Mouse (Mus musculus) spleen, postnatal 4 days (tissue): ENCODE data around the gene Tprkb.
"Not testable (repeated sequence)": the region's sequence is repeated elsewhere in the genome, so short reads cannot be mapped to it uniquely, and the experiment has no call there.

Experiments used
- DNase-seq, 2 experiments: peaks; one replicate each; pipeline ENCODE4 v3.0.0; 2022; ENCODE audit warnings: low spot score in 2 of 2

The Tprkb gene

DNA sequence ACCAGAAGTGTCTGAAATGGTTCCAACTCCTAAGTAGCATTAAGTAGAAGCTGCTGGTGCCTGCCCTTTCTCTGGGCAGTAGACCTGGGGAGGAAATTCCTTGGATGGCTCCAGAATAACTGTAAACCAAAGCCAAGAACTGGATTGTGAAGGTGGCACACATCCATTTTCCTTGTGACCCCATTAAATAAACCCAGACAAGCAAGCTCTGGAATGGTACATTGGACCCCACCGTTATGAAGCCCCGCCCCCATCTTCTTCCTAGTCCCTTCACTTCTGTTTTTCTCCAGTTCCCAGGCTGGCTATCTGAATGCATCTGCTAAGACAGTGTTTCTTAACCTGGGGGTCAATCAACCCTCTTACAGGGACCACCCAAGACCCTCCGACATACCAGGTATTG lies at the start of gene Tprkb:
Gene Tprkb (plus strand): TSS at position 279 of the 400 bp plus-strand sequence.
- DNase-seq: no peak

DNA sequence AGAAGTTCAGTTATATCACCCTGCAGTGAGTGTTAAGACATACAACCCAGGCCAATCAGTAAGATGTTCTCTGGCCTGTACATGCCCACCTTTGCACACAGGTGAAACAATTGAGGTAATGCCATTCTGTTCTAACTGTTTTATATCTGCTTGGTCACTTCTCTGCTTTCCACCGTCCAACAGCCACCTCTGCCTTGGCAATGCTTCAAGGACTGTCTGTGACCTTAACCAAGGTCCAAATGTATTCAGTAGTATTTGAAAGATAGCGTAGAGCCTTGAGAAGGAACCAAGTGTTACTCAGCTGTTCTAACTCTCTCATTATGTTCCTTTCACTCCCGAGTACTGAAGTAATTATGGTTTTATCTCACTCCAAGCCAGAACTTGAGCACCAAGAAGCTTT lies 49.1 kb upstream of the Tprkb start:
- no peak for DNase-seq

DNA sequence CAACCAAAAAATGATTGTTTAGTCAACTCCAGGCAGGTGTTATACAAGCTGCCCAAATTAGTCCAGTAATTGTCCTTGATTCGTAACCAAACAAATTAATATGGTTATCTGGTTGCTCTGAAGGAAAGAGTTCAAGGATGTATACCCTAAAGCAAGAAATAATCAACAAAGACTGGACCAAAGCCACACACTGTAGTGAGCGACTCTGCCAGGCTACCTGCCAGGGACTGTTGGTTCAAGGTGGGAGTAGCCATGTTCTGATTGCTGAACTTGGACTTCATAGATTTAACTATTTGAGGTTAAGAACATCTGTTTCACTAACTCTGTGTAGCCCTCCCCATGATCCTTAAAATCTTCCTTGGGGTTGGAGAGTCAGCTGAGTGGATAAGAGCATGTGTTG lies 48.5 kb upstream of the Tprkb start:
- DNase-seq: no peak

DNA sequence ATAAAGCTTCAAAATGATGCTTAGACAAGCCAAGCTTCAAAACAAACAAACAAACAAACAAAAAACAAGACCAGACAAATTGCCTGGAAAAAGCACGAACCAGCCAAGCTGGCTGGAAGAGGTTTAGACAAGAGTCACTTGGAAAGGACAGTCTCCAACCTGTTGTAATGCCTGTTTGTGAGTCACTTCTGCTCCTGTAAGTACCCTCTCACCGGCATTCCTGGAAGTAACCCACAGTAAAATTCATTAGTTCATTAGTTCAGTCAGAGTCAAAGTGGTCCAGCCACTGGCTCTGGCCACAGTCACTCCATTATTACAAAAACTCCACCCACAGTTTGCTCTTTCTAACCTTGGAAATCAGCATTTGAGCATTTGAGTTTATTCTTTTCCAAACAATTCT lies 47.8 kb upstream of the Tprkb start:
- DNase-seq: no peak

DNA sequence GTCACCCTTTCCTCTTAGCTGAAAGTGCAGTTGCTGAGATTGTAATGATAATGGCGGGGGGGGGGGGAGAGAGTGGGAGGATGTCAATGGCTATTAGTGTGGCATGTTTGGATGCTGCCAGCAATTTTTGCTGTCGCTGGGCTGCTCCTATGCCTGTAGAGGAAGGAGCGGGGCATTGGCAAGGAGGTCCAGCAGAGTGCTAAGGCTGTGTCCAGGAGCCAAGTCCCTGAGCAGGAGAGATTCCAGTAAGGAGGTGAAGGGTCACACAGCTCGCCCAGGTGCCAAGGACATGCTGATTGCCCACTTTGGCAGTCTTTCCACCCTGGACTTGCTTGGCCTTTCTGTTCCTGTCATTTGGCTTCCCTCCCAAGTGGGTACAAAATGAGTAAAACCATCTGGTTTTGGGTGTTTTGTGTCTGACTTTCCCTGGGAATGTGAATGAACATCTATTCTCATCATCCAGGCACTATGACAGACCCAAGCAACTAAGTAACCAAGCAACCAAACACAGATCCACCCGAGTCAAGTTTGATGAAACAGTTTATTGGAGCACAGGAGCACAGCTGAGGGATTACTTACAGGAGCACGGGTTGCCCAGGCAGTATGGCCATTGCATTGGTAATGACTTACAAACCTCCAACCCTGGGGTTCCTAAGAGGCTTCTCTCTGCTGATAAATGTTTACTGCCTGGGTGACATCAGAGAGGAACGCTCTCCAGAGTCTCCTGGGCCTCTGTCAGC lies 46.6 kb upstream of the Tprkb start:
- DNase-seq: not testable (repeated sequence)

DNA sequence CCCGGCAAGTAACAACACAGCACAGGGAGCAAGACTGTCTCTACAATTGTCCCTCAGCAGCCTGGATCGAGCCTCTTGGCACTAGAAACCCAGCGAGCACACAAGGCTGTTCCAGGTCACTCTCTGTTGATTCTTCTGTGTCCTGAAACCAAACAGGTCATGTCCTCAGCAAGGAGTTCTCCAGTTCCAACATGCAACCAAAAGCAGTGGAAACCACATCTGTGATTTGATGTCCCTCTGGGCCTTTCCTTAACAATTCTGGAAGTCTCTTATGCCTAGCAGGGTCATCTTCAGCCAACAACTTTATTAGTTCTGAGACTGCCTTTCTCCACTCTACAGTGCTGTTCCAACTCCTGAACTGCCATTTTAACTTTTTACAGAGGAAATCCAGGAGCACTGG lies 45.5 kb upstream of the Tprkb start:
- not testable (repeated sequence) for DNase-seq

DNA sequence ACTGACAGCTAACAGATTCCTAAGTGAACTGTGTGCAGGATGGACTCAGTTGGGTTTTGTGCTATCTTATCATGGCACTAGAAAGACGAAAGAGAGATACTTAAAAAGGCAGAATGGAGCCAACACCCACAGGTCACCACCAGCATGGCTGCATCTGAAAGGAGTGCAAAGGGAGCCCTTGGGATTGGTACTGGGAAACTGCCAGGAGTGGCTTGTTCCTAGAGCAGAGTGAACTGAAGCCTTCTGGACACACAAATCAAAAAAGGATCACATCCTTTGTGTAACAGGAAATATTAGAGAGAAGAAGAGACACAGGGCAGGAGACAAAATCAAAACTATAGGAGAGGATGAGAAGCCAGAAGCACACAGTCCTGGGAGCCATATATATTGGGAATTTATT lies 44.7 kb upstream of the Tprkb start:
- not testable (repeated sequence) for DNase-seq

DNA sequence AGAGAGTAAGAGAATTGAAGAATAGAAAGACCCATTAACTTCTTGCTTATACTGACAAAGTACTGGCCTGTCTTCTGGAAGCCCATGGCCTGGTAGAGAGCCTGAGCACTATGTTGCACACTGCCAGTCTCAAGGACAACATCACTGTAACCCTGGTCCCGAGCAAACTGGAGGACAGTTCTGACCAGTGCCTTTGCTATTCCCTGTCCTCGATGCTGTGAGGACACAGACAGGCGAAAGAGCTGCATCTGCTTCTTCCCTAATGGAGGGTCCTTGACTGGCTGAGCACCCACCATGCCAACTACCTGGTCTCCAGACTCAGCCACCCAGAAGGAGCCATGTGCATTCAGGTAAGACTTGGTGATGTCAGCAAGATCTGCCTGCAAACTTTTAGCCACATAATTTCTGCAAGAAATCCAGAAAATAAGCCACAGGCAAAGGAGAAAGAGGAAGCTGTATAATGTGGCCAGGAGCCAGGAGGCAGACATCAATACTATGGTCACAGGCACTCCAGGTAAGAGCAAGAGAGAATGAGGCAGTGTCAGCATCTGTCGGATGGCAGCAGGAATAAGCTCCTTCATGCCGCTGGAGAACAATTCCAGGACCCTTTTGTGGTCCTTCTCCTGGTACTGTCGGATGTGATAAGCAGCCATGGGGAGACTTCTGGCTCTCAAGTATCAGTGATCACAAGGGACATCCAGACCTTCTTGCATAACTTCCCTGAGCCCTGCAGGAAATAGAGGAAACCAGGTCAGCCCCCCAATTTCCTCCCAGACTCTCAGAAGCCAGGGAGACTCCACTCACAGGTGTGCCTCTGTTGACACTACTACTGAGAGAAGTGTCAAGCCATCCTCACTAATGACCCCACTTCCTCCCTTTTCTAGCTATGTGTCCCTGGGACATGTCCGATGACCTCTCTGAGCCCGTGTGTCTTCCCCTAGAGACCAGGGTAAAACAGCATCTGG lies 43.7 kb upstream of the Tprkb start:
- DNase-seq: no peak

DNA sequence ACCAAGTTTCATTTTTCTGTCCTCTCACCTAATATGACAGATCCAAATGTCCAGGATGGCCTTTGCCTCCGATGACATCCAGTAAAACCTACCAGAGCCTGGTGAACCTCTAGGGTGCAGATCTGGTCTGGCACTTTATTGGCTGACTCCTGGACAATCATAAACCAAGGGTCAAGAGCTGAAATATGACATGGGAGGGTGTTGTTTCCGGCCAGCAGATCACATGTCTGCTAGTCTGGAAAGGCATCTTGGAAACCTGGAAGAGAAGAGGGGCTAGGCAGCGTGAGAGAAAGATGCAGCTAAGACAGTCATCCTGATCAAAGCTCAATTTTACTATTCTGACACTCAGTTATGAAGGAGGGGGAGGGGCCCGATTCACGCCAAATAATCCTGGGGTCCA lies 42.7 kb upstream of the Tprkb start, which contains the start of gene Nat8f2:
Gene Nat8f2 (minus strand): TSS at position 153 of the 400 bp plus-strand sequence.
- not testable (repeated sequence) for DNase-seq

DNA sequence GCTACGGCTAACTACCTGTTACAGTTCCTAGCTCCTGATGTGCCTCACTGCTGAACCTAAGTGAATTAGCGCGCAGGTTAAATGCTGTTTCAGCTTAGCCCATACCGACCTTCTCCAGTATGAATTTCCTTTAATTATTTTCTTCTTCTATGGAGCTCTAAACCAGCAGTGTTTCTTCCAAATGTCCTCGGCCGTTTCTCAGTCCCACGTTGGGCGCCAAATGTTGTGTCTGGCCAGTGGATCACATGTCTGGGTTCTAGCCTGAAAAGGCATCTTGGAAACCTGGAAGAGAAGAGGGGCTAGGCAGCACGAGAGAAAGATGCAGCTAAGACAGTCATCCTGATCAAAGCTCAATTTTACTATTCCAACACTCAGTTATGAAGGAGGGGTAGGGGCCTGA lies 28.4 kb upstream of the Tprkb start:
- DNase-seq: not testable (repeated sequence)

DNA sequence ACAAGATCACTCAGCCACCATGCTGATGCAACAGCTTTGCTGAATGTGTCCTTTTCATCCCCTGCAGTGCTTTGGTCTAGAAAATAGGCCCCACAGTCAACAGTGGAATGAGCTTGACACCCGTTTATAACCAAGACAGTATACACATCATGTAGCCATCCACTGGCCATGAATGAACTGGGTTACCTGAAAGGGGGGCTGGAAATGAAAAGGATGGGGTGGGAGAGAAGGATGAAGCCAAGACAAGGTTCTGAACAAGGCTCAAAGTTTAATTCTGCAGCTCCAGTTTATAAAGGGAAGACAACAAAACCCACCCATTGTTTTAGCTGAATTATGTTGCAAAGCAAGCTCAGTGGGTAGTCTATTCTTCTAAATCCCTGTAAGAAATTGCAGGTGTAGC lies 27.4 kb upstream of the Tprkb start:
- DNase-seq: no peak

DNA sequence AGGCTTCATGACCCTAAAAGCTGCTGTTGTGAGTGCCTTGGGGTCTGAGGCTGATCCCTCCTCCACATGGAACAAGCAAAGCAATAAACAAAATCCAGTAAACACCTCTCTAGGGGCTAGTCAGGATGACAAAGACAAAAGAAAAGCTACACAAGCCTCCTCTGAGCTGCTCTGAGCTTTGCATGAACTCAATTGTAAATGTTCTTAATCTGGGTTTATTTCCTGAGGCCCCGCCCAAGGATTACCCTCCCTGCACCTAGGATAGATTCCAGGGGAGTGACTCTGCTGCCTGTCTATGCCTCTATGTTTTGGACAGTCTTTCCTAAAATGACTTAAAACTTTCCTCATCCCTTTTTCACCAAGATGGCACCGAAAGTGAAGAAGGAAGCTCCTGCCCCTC lies 22.7 kb upstream of the Tprkb start:
- no peak for DNase-seq

DNA sequence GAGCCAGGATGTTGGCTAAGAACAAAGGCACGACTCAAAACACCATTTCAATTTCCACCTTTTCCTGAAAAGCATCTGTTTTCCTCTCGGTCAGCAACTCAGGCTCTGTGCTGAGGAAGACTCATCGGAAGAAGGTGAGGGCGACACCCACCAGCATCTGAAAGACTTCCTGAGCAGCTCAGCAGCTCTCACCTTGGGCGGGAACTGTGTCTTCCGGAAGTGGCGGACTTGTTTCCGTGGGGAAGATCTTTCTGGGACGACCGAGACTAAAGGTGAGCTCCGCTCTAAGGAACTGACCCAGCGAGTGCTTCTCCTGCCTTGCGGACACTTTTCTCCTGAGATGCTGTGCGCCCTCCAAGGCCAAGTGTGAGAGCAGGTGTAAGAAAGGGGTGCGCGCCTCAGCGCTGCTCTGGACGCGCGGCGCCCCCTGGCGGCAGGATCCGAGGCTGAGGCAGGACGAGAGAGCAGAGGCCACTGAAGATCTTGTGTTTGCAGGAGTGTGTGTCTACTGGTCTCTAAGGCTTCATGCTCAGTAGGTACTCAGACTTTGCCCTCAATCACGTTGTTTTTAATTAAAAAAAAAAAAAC lies 16.5 kb upstream of the Tprkb start:
- DNase-seq: not testable (repeated sequence)

DNA sequence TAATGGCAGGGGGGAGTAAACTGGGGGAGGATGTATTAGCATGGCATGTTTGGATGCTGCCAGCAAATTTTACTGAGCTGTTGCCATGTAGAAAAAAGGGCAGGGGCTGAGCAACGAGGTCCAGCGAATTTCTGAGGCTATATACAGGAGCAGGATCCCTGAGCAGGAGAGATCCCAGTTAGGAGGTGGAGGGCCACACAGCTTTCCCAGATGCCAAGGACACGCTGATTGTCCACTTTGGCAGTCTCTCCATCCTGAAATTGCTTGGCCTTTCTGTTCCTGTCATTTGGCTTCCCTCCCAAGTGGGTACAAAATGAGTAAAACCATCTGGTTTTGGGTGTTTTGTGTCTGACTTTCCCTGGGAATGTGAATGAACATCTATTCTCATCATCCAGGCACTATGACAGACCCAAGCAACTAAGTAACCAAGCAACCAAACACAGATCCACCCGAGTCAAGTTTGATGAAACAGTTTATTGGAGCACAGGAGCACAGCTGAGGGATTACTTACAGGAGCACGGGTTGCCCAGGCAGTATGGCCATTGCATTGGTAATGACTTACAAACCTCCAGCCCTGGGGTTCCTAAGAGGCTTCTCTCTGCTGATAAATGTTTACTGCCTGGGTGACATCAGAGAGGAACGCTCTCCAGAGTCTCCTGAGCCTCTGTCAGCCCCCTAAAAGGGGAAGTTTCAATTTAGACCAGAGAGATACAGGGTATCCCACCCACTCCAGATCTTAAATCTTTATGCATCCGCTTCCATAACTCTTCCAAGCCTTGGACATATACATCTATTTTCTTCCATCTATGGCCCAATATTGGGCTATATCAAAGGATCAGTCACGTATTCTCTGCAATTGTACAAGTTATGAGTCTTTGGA lies 12.8 kb upstream of the Tprkb start:
- DNase-seq: not testable (repeated sequence)

DNA sequence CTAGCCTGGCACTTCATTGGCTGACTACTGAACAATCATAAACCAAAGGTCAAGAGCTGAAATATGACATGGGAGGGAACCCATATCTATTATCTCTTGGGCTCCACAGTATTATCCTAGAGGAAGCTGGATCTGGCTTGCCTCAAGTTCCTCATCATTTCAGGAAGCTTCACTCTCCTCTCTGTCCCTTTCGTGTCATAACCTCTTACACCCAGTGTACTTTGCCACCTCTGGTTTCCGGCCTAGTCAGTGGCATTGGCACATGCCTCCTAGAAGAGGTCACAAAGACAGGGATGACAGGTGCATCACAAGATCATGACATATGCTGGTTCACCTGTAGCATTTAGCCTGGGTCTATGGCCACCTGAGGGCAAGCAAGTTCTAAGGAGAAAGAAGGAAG lies 9.4 kb upstream of the Tprkb start:
- DNase-seq: no peak

DNA sequence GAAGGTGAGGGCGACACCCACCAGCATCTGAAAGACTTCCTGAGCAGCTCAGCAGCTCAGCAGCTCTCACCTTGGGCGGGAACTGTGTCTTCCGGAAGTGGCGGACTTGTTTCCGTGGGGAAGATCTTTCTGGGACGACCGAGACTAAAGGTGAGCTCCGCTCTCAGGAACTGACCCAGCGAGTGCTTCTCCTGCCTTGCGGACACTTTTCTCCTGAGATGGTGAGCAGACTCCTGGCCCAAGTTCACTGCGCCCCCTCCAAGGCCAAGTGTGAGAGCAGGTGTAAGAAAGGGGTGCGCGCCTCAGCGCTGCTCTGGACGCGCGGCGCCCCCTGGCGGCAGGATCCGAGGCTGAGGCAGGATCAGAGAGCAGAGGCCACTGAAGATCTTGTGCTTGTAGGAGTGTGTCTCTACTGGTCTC lies 7.0 kb upstream of the Tprkb start, which contains the start of gene Nat8f4:
Gene Nat8f4 (minus strand): TSS at position 243 of the 420 bp plus-strand sequence.
- peak; percentile 74 to 90 for DNase-seq

DNA sequence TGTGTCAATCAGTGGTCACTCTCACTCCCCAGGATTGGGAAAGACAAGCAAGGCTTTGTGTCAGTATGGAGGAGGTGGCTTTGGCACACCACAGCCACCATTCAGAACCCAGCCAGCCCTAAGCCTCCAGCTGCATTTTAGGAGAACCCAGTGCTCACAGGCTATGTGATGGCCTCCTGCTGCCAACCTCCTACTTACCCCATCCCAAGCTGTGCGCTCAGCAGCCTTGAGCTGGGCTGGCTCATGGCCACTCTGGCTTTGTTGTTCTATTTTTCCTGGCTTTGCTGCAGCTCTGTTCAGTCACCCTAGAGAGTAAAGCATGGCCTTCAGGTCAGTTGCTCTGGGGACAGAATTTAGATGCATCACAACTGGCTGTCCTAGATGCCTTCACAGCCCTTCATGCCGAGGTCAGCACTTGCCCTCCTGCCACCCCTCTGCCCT lies 4.7 kb upstream of the Tprkb start:
- not testable (repeated sequence) for DNase-seq

DNA sequence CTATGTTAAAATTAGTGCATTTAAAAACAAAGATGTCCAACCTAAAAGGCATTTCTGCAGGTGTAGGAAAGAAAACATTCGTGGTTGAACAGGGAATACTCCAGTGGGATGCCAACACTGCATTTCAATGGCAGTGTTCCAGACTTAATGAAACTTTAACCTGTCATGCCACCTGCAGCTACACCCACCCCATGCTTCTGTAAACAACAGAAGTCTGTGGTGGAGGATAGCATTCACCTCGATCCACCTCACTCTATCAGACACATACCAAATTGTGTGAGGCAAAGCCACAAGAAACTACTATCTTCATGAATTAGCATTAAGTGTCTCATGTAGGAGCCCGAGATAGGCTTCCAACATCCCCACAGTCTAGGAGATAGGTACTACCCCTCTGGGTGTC lies 3.3 kb upstream of the Tprkb start:
- DNase-seq: no peak

DNA sequence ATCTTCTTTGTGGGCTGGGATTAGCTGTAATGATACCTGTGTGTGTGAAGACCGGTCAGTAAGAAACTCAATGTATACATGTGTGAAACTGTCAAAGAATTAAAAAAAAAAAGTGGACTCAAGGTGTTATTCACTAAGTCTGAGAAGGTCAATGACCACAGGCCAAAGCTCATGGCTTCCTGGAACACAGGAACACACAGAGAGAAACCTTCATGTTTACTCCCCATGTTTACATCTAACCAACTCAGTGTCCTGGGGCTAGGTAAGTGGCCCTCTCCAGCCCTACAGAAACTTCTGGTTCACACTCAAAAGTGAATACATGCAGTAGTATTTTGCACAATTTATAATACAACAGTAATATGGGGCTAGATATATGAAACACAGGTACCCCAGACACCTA lies 2.0 kb upstream of the Tprkb start:
- no peak for DNase-seq

DNA sequence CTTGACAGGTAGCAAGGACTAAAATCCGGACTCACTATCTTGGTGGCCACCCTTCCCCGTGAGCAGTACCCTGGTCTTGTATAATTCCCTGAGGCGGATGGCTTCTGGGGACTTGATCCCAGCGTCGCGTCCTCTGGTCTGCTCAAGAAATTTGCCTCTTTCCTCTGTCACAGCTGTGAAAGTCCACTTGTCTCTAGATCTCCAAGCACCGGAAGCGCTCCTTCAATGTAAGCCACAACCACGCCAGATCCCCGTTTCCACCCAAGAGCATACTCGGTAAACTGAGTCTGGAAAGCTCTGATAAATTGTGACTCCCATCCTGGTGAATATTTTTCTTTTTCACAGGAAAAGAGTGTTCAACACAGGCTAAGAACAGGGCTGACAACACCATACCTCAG lies 3.5 kb downstream of the Tprkb start:
- DNase-seq: no peak
